Mouse (Mus musculus): ENCODE results near the gene Pycr2. TPM values are rescaled to one million over a fixed set of nuclear protein-coding genes. Genes with fewer than 3 reads are reported as not detected.
"Not testable (repeated sequence)": the region's sequence is repeated elsewhere in the genome, so short reads cannot be mapped to it uniquely, and the experiment has no call there.

The Pycr2 gene
- total and polyA plus RNA-seq, 3 experiments: 10.3 to 13.9 (median 12.4) TPM

DNA sequence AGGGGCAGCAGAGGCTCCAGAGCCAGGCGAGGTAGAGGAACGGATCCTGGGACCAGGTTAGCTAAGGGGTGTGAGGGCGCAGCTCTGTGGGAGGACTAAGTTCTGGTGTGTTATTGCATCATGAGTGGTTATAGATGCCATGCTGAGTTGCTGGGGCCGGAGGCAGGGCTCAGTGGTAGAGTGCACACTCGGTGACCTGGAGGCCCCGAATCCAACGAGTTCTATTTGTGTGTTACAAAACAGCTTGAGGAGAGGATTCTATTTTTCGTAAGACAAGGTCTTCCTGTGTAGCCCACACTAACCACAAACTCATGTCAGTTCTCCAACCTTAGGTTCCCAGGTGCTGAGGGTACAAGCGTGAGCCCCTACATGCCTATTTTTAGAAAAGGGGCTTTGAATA, 19.6 kb upstream of the Pycr2 start:
- Histone ChIP-seq H3K9ac (ENCODE audit: low read depth, low read length) (no peak overlapping the region), H3K4me3 (no peak overlapping the region), H3K36me3 (ENCODE audit: control insufficient read depth, insufficient read depth, low read length) (no peaks in the 10 kb centered on the region), H3K27ac (no peak overlapping the region), H3K4me1 (ENCODE audit: control insufficient read depth, insufficient read depth, low read length) (peaks cover 6% of the 10 kb centered on the region), H3K79me2 (replicated peaks; ENCODE audit: control insufficient read depth, insufficient read depth, low read length) (no peaks in the 10 kb centered on the region), H3K27me3 (ENCODE audit: control insufficient read depth, insufficient read depth, low read length) (no peaks in the 10 kb centered on the region)
- no peak for DNase-seq
- WGBS: 73% methylated on average over 9 of the region's 9 CpGs
- no peak for TF ChIP-seq POLR2A (IDR thresholded peaks at IDR 0.05; ENCODE audit: insufficient read depth, low read depth, low read length)
- TF ChIP-seq CTCF (IDR thresholded peaks at IDR 0.05): no peak
- intact Hi-C loops (cut with DNase I): no loop called here

DNA sequence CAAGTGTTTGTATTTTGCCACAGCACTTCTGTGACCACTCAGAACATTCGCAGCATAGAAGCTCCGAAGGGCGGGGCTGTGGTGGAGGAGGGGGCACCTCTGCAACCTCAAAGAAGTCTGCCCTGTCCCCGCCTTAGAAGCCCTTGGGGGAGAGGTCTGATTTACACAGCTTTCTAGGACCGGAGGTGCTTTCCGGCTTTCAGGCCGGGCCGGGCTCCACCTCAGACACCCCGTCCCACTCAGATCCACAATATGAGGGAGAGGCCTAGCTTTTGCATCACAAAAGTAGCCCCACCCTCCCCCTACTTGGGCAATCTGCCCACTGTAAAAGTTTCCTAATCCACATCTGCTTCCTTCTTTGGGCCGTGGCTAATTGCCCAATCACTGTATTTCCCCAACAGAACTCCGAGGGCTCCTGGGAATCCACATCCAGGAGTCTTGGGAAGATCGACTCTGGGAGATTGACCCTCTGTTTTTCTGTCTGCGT, 15.5 kb upstream of the Pycr2 start:
- intact Hi-C loops (cut with DNase I): no loop called here
- Histone ChIP-seq H3K4me3 (peak overlapping the region; percentile 26), H3K27me3 (ENCODE audit: control insufficient read depth, insufficient read depth, low read length) (no peaks in the 10 kb centered on the region), H3K27ac (peak overlapping the region; percentile 37), H3K9ac (ENCODE audit: low read depth, low read length) (no peak overlapping the region), H3K4me1 (ENCODE audit: control insufficient read depth, insufficient read depth, low read length) (peaks cover 6% of the 10 kb centered on the region), H3K79me2 (replicated peaks; ENCODE audit: control insufficient read depth, insufficient read depth, low read length) (no peaks in the 10 kb centered on the region), H3K36me3 (ENCODE audit: control insufficient read depth, insufficient read depth, low read length) (no peaks in the 10 kb centered on the region)
- WGBS: 11% methylated on average over 13 of the region's 13 CpGs
- no peak for TF ChIP-seq POLR2A (IDR thresholded peaks at IDR 0.05; ENCODE audit: insufficient read depth, low read depth, low read length)
- no peak for TF ChIP-seq CTCF (IDR thresholded peaks at IDR 0.05)
- TF ChIP-seq EP300 (IDR thresholded peaks at IDR 0.05; ENCODE audit: insufficient read depth, low read depth, low read length): 0 out of 2 replicates have a peak, but pooled peaks have one; percentile 39
- DNase-seq: peak; percentile 86 to 89

DNA sequence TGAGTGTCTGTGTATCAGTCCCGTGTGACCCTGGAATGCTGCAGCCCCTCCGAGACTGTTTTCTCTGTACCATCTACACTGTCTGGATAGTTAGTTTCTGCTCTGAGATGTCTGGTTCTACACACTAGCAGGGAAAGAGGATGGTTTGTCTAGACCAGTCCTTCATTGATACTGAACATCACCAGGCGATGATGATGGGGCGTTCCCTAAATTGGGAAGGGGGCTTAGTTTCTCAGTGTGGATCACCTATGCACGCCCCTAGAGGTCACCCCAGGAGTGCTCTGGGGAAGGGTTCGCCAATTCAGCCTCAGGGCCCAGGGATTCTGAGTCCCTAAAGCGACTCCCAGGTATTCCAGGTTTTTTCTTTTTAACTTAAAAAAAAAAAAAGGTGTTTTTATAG, 14.9 kb upstream of the Pycr2 start:
- no peaks in the 10 kb centered on the region for H3K36me3 ChIP-seq (ENCODE audit: control insufficient read depth, insufficient read depth, low read length)
- no peak for TF ChIP-seq EP300 (IDR thresholded peaks at IDR 0.05; ENCODE audit: insufficient read depth, low read depth, low read length)
- peaks cover 6% of the 10 kb centered on the region for H3K4me1 ChIP-seq (ENCODE audit: control insufficient read depth, insufficient read depth, low read length)
- no peaks in the 10 kb centered on the region for H3K27me3 ChIP-seq (ENCODE audit: control insufficient read depth, insufficient read depth, low read length)
- 65% methylated on average over 7 of the region's 7 CpGs for WGBS
- no peak overlapping the region for H3K9ac ChIP-seq (ENCODE audit: low read depth, low read length)
- no peak overlapping the region for H3K4me3 ChIP-seq
- intact Hi-C loops (cut with DNase I): no loop called here
- peak overlapping the region; percentile 37 for H3K27ac ChIP-seq
- DNase-seq: no peak
- H3K79me2 ChIP-seq (replicated peaks; ENCODE audit: control insufficient read depth, insufficient read depth, low read length): no peaks in the 10 kb centered on the region

DNA sequence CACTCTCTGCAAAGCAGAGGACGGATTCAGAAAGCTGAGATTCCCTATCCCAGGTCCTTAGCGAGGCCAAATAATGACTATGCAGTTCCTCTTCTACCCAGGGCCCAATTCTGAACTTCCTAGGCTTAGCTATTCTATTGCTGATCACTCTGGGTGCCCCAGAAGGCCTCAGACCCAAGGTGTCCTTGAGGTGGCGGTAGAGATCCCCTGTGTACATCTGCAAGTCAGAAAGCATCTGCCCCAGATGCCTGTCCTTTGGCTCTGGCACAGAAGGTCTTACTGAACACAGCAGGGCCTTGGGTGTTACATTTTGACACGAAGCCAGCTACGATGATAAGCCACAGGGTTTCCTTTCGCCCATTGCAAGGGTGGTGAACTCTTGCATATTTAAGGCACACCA, 14.3 kb upstream of the Pycr2 start:
- DNase-seq: no peak
- H3K27me3 ChIP-seq (ENCODE audit: control insufficient read depth, insufficient read depth, low read length): peaks cover 2% of the 10 kb centered on the region; the same call in 1 of the 2 replicates
- H3K36me3 ChIP-seq (ENCODE audit: control insufficient read depth, insufficient read depth, low read length): no peaks in the 10 kb centered on the region
- no peak overlapping the region for H3K27ac ChIP-seq
- H3K4me1 ChIP-seq (ENCODE audit: control insufficient read depth, insufficient read depth, low read length): peaks cover 6% of the 10 kb centered on the region
- intact Hi-C loops (cut with DNase I): no loop called here
- no peaks in the 10 kb centered on the region for H3K79me2 ChIP-seq (replicated peaks; ENCODE audit: control insufficient read depth, insufficient read depth, low read length)
- peak; percentile 39 for TF ChIP-seq CTCF (IDR thresholded peaks at IDR 0.05)
- no peak for TF ChIP-seq EP300 (IDR thresholded peaks at IDR 0.05; ENCODE audit: insufficient read depth, low read depth, low read length)
- 58% methylated on average over 6 of the region's 6 CpGs for WGBS
- no peak overlapping the region for H3K4me3 ChIP-seq
- no peak overlapping the region for H3K9ac ChIP-seq (ENCODE audit: low read depth, low read length)

DNA sequence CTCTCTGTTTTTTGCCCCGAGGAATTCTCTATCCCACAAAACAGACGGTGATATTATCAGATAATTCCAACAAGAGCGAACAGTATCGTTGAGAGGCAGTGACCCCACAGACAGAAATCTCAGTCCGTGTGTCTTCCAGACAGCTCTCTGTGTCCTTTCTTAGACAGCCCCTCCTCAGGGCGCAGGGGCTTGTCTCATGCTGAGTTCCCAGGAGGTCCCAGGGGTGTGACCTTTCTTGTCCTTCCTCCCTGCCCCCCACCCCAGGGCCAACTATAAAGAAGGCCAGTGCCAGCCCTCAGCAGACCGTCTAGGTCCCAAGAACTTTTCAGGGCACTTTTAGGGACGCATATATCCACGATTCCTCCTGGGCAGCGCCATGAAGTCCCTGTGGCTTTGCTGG, 11.3 kb upstream of the Pycr2 start, which contains the start of gene Lefty2:
Lefty2 (plus strand) TSS at position 301 of the 400 bp plus-strand sequence.
- Histone ChIP-seq H3K4me3 (no peak within 1 kb of the TSS), H3K79me2 (replicated peaks; ENCODE audit: control insufficient read depth, insufficient read depth, low read length) (no peaks in the 10 kb centered on the region), H3K9ac (ENCODE audit: low read depth, low read length) (no peak within 1 kb of the TSS), H3K4me1 (ENCODE audit: control insufficient read depth, insufficient read depth, low read length) (peaks cover 6% of the 10 kb centered on the region), H3K36me3 (ENCODE audit: control insufficient read depth, insufficient read depth, low read length) (no peaks in the 10 kb centered on the region), H3K27ac (no peak within 1 kb of the TSS), H3K27me3 (ENCODE audit: control insufficient read depth, insufficient read depth, low read length) (peaks cover 4% of the 10 kb centered on the region)
- intact Hi-C loops (cut with DNase I): no loop called here
- no peak for DNase-seq
- no peak for TF ChIP-seq EP300 (IDR thresholded peaks at IDR 0.05; ENCODE audit: insufficient read depth, low read depth, low read length)
- TF ChIP-seq POLR2A (IDR thresholded peaks at IDR 0.05; ENCODE audit: insufficient read depth, low read depth, low read length): no peak
- no peak for TF ChIP-seq CTCF (IDR thresholded peaks at IDR 0.05)
- WGBS: 52% methylated on average over 10 of the region's 10 CpGs

DNA sequence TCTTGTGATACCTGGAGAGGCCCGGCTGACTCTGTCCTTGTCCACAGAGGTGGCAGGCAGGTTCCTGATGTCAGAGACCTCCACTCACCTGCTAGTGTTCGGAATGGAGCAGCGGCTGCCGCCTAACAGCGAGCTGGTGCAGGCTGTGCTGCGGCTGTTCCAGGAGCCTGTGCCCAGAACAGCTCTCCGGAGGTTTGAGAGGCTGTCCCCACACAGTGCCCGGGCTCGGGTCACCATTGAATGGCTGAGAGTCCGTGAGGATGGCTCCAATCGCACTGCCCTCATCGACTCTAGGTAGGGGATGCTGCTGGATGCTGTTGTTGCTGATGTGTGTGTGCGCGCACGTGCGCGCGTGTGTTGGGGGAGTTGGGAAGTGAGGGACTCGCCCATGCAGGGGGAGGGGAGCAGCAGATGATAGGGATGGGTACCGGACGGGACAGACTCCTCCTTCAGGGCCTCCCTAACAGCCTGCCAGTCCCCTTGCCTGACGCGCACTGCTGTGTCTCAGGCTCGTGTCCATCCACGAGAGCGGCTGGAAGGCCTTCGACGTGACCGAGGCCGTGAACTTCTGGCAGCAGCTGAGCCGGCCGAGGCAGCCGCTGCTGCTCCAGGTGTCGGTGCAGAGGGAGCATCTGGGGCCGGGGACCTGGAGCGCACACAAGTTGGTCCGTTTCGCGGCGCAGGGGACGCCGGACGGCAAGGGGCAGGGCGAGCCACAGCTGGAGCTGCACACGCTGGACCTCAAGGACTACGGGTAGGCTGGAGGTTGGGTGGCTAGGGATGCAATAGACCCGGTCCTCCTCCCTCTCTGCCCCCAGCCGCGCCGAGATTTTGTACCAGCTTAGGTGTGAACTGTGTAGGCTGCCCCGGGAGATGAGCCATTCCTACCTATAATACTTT, 9.8 kb upstream of the Pycr2 start:
- intact Hi-C loops (cut with DNase I); H3K79me2 ChIP-seq (replicated peaks; ENCODE audit: control insufficient read depth, insufficient read depth, low read length); H3K4me3 ChIP-seq; H3K36me3 ChIP-seq (ENCODE audit: control insufficient read depth, insufficient read depth, low read length); H3K9ac ChIP-seq (ENCODE audit: low read depth, low read length); H3K27me3 ChIP-seq (ENCODE audit: control insufficient read depth, insufficient read depth, low read length); H3K4me1 ChIP-seq (ENCODE audit: control insufficient read depth, insufficient read depth, low read length); DNase-seq; H3K27ac ChIP-seq: not testable (repeated sequence)
- WGBS: 8% methylated on average over 47 of the region's 51 CpGs
